Mouse (Mus musculus) heart, postnatal 0 days (tissue): ENCODE measurements around the gene P4ha2. TPM values are rescaled to one million over a fixed set of nuclear protein-coding genes. Genes with fewer than 3 reads are reported as not detected.

ENCODE experiments used
- ATAC-seq: fragments of 200-750 bp; cut with Nextera tagmentation; 2 replicates; pipeline ENCODE4 v1.8.0; 2017; ENCODE audit warnings: low read depth, moderate number of reproducible peaks, moderate library complexity; ENCODE audit not compliant: insufficient read depth
- DNase-seq: peaks from one replicate; pipeline ENCODE4 v3.0.0-alpha.2; 2016; ENCODE audit warnings: low spot score
- H3K27ac ChIP-seq: fragments of 300-500 bp; sonication (generic); 2 replicates; pipeline ENCODE4 v1.5.1; 2014; ENCODE audit warnings: low read depth, mild to moderate bottlenecking
- H3K27me3 ChIP-seq: fragments of 300-500 bp; sonication (generic); 2 replicates; pipeline ENCODE4 v1.6.1; 2014; ENCODE audit warnings: low read length, mixed read lengths; ENCODE audit not compliant: control insufficient read depth, insufficient read depth
- H3K36me3 ChIP-seq: fragments of 300-500 bp; sonication (generic); replicated peaks from 2 replicates; pipeline ENCODE4 v1.6.1; 2014; ENCODE audit warnings: low read length, mixed read lengths; ENCODE audit not compliant: control insufficient read depth, insufficient read depth
- H3K4me1 ChIP-seq: fragments of 300-500 bp; sonication (generic); 2 replicates; pipeline ENCODE4 v1.6.1; 2014; ENCODE audit warnings: antibody characterized with exemption; ENCODE audit not compliant: control insufficient read depth, insufficient read depth
- H3K4me2 ChIP-seq: fragments of 300-500 bp; sonication (generic); 2 replicates; pipeline ENCODE4 v1.6.1; 2014; ENCODE audit warnings: low read depth, mild to moderate bottlenecking, low read length, moderate library complexity
- H3K4me3 ChIP-seq: fragments of 300-500 bp; sonication (generic); 2 replicates; pipeline ENCODE4 v1.5.1; 2014; ENCODE audit warnings: low read depth, low read length
- H3K9ac ChIP-seq: fragments of 300-500 bp; sonication (generic); replicated peaks from 2 replicates; pipeline ENCODE4 v1.6.1; 2014; ENCODE audit warnings: low read depth, low read length, mixed read lengths
- H3K9me3 ChIP-seq: fragments of 300-500 bp; sonication (generic); replicated peaks from 2 replicates; pipeline ENCODE4 v1.6.1; 2016; ENCODE audit warnings: low read length; ENCODE audit not compliant: control insufficient read depth
- CTCF ChIP-seq: IDR thresholded peaks from 2 replicates; pipeline ENCODE4 v1.5.1; 2016; ENCODE audit warnings: antibody characterized with exemption, control low read depth, low read depth
- EP300 ChIP-seq: IDR thresholded peaks from 2 replicates; pipeline ENCODE4 v1.6.1; 2016; ENCODE audit warnings: antibody characterized with exemption, low read depth
- WGBS: fragments of 180-500 bp; shearing (Covaris S2); extraction: QIAGEN DNeasy Blood & Tissue Kit; methylation state at CpG from one replicate; pipeline ENCODE4 v1.1.7; 2014; 5-methylcytosine and 5-hydroxymethylcytosine counted together
- polyA plus RNA-seq: library from polyadenylated mRNA; unstranded; fragments of >200 nt; fragmentation: Nextera tagmentation; extraction: Ambion mirVana; gene quantifications from 2 replicates; pipeline ENCODE4 v1.2.1, GENCODE M21; 2015
- total RNA-seq: library from RNA; depleted of rRNA; stranded (reverse); fragments of >200 nt; gene quantifications from 2 replicates; pipeline ENCODE4 v1.2.3, GENCODE M21; 2014; ENCODE audit warnings: low replicate concordance

P4ha2 gene
- total and polyA plus RNA-seq, 2 experiments from 2014 or later, result 19.8 to 49.0 TPM

DNA sequence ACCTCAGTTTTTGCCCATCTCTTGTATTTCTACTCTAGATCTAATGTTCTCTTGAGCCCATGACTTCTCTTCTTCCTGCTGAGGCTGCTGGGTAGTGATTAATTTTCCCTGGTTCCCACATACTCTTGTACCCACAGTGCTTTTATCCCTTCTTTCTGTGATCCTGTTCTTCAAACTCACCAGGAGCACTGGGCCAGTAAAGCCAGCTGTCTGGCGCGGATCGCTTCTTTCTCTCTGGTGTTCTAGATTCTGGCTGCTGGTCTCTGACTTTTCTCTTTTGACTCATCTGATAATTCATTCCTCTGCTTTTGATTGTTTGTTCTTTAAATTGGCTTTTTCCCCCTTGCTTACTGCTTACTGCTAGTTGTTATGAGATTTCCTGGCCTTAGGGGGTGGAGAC is 14.9 kb downstream of the P4ha2 start:
- TF ChIP-seq EP300 (no peak), CTCF (no peak)
- Histone ChIP-seq H3K4me3 (no peak overlapping the region), H3K4me1 (peaks cover 51% of the 10 kb centered on the region), H3K27ac (no peak overlapping the region), H3K9ac (no peak overlapping the region), H3K4me2 (no peak overlapping the region), H3K36me3 (peaks cover 38% of the 10 kb centered on the region), H3K9me3 (no peaks in the 10 kb centered on the region), H3K27me3 (no peaks in the 10 kb centered on the region)
- ATAC-seq, result no peak
- 94% methylated on average over 3 of the region's 3 CpGs for WGBS
- DNase-seq, result no peak

DNA sequence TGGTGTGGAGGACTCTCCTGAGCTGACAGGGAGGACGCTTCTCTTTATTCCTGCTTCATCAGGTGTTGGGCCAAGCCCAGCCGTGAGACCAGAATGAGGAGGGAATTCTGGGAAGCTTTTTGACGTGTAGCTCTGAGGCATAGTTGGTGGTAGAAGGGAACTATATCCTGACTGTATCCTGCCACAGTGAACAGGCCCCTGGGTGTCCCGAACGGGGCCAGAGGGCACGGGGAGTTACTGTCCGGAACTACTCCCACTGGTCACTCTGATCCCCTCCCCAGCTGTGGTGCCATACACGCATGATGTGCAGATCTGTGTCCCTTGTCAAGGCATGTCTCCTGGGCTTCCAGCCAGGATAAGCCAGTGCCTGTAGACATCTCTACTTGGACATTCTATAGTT is 15.4 kb downstream of the P4ha2 start:
- peaks cover 44% of the 10 kb centered on the region for H3K36me3 ChIP-seq
- ATAC-seq (no peak), DNase-seq (no peak)
- H3K4me3 ChIP-seq, result no peak overlapping the region
- no peak overlapping the region for H3K9ac ChIP-seq
- no peak overlapping the region for H3K4me2 ChIP-seq
- H3K9me3 ChIP-seq, result no peaks in the 10 kb centered on the region
- TF ChIP-seq EP300 (no peak), CTCF (no peak)
- 61% methylated on average over 8 of the region's 8 CpGs for WGBS
- no peak overlapping the region for H3K27ac ChIP-seq
- peaks cover 48% of the 10 kb centered on the region for H3K4me1 ChIP-seq
- H3K27me3 ChIP-seq, result no peaks in the 10 kb centered on the region

DNA sequence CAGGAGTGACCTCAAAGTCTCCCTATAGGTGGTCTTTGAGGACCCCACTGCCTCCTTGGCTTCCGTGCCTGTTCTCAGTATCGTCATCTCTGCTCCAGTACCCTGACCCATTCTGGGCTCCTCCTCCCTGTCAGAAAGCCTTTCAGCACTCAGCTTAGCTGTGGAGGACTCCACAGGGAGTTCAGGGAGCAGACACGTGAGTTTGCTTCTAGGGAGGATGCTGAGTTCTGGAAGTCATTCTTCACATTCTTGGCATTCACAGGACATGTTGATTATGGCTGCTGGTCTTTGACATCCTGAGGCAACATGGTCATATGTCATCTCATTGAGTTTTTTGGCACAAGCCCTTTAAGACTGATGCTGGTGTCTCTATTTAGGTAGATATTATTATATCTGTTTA is 16.0 kb downstream of the P4ha2 start:
- no peak for TF ChIP-seq EP300
- H3K4me2 ChIP-seq, result no peak overlapping the region
- no peaks in the 10 kb centered on the region for H3K27me3 ChIP-seq
- H3K9ac ChIP-seq, result no peak overlapping the region
- H3K36me3 ChIP-seq, result peaks cover 47% of the 10 kb centered on the region
- 26% methylated on average over 3 of the region's 3 CpGs for WGBS
- DNase-seq (no peak), ATAC-seq (no peak)
- no peaks in the 10 kb centered on the region for H3K9me3 ChIP-seq
- H3K4me1 ChIP-seq, result peaks cover 42% of the 10 kb centered on the region
- no peak overlapping the region for H3K4me3 ChIP-seq
- H3K27ac ChIP-seq, result no peak overlapping the region

DNA sequence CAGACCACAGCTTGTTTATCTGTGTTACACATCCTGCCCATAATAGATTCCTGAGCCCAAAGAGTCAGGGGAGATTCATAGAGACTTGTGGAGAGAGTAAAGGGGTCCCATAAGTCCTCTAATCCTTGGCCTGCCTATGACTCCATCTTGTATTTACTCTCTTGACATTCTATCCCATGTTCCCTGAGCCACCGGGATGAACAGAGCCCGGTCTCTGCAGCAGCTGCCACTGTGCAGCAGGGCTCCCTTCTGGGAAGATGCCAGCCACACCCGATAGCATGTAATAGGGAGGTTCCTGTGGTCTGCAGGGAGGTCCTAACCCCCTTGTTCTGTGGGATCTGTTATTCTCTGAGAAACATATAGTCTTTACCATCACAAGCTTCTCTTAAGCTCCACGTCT is 16.5 kb downstream of the P4ha2 start:
- no peak overlapping the region for H3K4me2 ChIP-seq
- H3K9ac ChIP-seq, result no peak overlapping the region
- DNase-seq, result no peak
- H3K4me1 ChIP-seq, result peaks cover 41% of the 10 kb centered on the region
- no peak for ATAC-seq
- no peak overlapping the region for H3K4me3 ChIP-seq
- H3K36me3 ChIP-seq, result peaks cover 44% of the 10 kb centered on the region
- H3K9me3 ChIP-seq, result no peaks in the 10 kb centered on the region
- WGBS, result 67% methylated on average over 4 of the region's 4 CpGs
- H3K27ac ChIP-seq, result no peak overlapping the region
- TF ChIP-seq CTCF (no peak), EP300 (no peak)
- no peaks in the 10 kb centered on the region for H3K27me3 ChIP-seq

DNA sequence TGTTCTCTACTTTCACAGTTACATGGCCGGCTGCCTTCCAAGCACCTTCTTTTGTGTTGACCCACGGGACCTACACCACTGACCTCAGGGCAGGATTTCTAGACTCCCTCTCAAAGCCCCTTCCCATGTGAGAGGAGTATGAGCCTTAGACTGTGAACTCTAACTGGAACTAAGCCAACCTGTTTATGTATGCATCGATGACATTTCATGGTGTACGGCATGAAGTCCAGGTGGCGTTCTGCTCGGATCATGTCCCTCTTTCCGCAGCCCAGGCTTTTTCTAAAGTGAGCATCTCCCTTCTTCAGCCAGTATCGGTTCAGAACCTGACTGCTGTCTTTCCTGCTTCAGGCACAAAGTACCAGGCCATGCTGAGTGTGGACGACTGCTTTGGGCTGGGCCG is 17.2 kb downstream of the P4ha2 start:
- WGBS, result 89% methylated on average over 10 of the region's 10 CpGs
- no peak for DNase-seq

DNA sequence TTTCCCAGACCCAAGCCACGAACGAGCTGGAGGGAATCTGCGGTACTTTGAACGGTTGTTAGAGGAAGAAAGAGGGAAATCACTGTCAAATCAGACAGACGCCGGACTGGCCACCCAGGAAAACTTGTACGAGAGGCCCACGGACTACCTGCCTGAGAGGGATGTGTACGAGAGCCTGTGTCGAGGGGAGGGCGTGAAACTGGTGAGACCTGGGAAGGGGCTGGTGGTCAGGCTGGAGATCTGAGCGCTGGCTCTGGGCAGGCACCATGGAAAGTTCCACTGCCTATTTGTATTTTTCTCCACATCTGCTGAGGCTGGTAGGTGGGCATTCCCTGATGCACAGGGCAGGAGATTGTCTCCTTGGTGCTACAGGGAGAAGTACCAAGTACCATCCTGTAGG is 19.2 kb downstream of the P4ha2 start:
- H3K4me2 ChIP-seq, result no peak overlapping the region
- ATAC-seq (no peak), DNase-seq (no peak)
- H3K9me3 ChIP-seq, result no peaks in the 10 kb centered on the region
- H3K27me3 ChIP-seq, result no peaks in the 10 kb centered on the region
- no peak for TF ChIP-seq CTCF
- 88% methylated on average over 12 of the region's 12 CpGs for WGBS
- H3K9ac ChIP-seq, result no peak overlapping the region
- H3K27ac ChIP-seq, result no peak overlapping the region
- no peak overlapping the region for H3K4me3 ChIP-seq
- H3K36me3 ChIP-seq, result peaks cover 43% of the 10 kb centered on the region
- peaks cover 27% of the 10 kb centered on the region for H3K4me1 ChIP-seq

More for the DNA sequence above, 17.2 kb downstream of the P4ha2 start:
- Histone ChIP-seq H3K9me3 (no peaks in the 10 kb centered on the region), H3K4me2 (no peak overlapping the region), H3K4me1 (peaks cover 42% of the 10 kb centered on the region), H3K27me3 (no peaks in the 10 kb centered on the region), H3K36me3 (peaks cover 41% of the 10 kb centered on the region), H3K9ac (no peak overlapping the region), H3K27ac (no peak overlapping the region), H3K4me3 (no peak overlapping the region)
- no peak for ATAC-seq
- no peak for TF ChIP-seq CTCF
- no peak for TF ChIP-seq EP300
